Mouse (Mus musculus): ENCODE measurements around the gene 2410131K14Rik. TPM values are rescaled to one million over a fixed set of nuclear protein-coding genes. Genes with fewer than 3 reads are reported as not detected.

The 2410131K14Rik gene
- polyA plus RNA-seq, 1 experiment, result 24.7 TPM

GRCm38 (mm10) chr5:118276711-118277110 lies 31.7 kb downstream of the 2410131K14Rik start:
- Histone ChIP-seq H3K4me1 (ENCODE audit: control insufficient read depth, insufficient read depth, low read length) (no peaks in the 10 kb centered on the region), H3K27me3 (ENCODE audit: control insufficient read depth, insufficient read depth, low read length) (peaks cover 1% of the 10 kb centered on the region; the same call in 1 of the 2 replicates), H3K27ac (ENCODE audit: insufficient read depth, low read length) (no peak overlapping the region), H3K4me3 (replicated peaks; ENCODE audit: insufficient read depth, low read depth, low read length) (no peak overlapping the region)
- WGBS, result 43% methylated on average over 8 of the region's 8 CpGs
- DNase-seq, result no peak
- TF ChIP-seq POLR2A (IDR thresholded peaks at IDR 0.05; ENCODE audit: borderline replicate concordance, insufficient read depth, low read length) (no peak), CTCF (IDR thresholded peaks at IDR 0.05; ENCODE audit: borderline replicate concordance, insufficient read depth, low read depth, low read length) (no peak)

- WGBS, result 87% methylated on average over 18 of the region's 18 CpGs
- no peak for TF ChIP-seq POLR2A (IDR thresholded peaks at IDR 0.05; ENCODE audit: borderline replicate concordance, insufficient read depth, low read length)
- no peak for TF ChIP-seq CTCF (IDR thresholded peaks at IDR 0.05; ENCODE audit: borderline replicate concordance, insufficient read depth, low read depth, low read length)
Observed at GRCm38 (mm10) chr5:118277741-118278495, 32.9 kb downstream of the 2410131K14Rik start.

DNA sequence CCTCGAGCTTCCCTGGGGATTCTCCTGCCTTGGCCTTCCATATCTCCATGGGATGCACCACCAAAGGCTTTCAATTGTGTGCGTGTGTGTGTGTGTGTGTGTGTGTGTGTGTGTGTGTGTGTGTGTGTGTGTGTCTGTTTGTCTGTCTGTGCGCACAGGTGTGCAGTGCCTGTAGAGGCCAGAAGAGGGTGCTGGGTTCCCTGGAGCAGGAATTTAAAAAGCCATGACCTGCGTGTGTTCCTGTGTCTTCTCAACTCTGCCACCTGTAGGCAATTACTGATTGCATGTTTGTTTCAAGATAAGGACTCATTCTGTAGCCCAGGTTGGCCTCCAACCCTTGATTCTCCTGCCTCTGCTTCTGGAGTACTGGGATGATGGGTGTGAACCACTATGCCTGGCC lies 46.4 kb downstream of the 2410131K14Rik start:
- 94% methylated on average over 4 of the region's 4 CpGs for WGBS
- Histone ChIP-seq H3K4me3 (replicated peaks; ENCODE audit: insufficient read depth, low read depth, low read length) (no peak overlapping the region), H3K27ac (ENCODE audit: insufficient read depth, low read length) (no peak overlapping the region), H3K4me1 (ENCODE audit: control insufficient read depth, insufficient read depth, low read length) (peaks cover 7% of the 10 kb centered on the region), H3K27me3 (ENCODE audit: control insufficient read depth, insufficient read depth, low read length) (no peaks in the 10 kb centered on the region)
- TF ChIP-seq POLR2A (IDR thresholded peaks at IDR 0.05; ENCODE audit: borderline replicate concordance, insufficient read depth, low read length) (no peak), CTCF (IDR thresholded peaks at IDR 0.05; ENCODE audit: borderline replicate concordance, insufficient read depth, low read depth, low read length) (no peak)
- no peak for DNase-seq

More at GRCm38 (mm10) chr5:118277741-118278495, 32.9 kb downstream of the 2410131K14Rik start:
- Histone ChIP-seq H3K4me1 (ENCODE audit: control insufficient read depth, insufficient read depth, low read length) (no peaks in the 10 kb centered on the region), H3K27ac (ENCODE audit: insufficient read depth, low read length) (no peak overlapping the region), H3K4me3 (replicated peaks; ENCODE audit: insufficient read depth, low read depth, low read length) (no peak overlapping the region), H3K27me3 (ENCODE audit: control insufficient read depth, insufficient read depth, low read length) (peaks cover 1% of the 10 kb centered on the region; the same call in 1 of the 2 replicates)
- DNase-seq, result no peak

DNA sequence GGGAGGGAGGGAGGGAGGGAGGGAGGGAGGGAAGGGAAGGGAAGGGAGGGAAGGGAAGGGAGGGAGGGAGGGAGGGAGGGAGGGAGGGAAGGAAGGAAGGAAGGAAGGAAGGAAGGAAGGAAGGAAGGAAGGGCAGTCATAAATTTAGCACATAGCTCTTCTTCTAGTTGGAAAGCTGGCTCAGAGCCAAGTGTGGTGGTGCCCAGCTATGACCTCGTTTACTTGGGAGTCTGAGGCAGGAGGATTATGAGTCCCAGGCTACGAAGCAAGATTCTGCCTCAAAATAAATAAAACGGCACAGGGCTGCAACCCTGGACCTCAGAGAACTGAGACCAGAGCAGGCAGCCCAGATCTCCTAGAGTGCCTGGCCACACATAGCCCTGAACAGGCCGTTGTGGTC lies 47.4 kb downstream of the 2410131K14Rik start:
- WGBS, result 56% methylated on average over 4 of the region's 4 CpGs
- no peak overlapping the region for H3K4me3 ChIP-seq (replicated peaks; ENCODE audit: insufficient read depth, low read depth, low read length)
- no peaks in the 10 kb centered on the region for H3K27me3 ChIP-seq (ENCODE audit: control insufficient read depth, insufficient read depth, low read length)
- no peak overlapping the region for H3K27ac ChIP-seq (ENCODE audit: insufficient read depth, low read length)
- DNase-seq, result no peak
- peaks cover 7% of the 10 kb centered on the region for H3K4me1 ChIP-seq (ENCODE audit: control insufficient read depth, insufficient read depth, low read length)
- no peak for TF ChIP-seq POLR2A (IDR thresholded peaks at IDR 0.05; ENCODE audit: borderline replicate concordance, insufficient read depth, low read length)
- TF ChIP-seq CTCF (IDR thresholded peaks at IDR 0.05; ENCODE audit: borderline replicate concordance, insufficient read depth, low read depth, low read length), result no peak

DNA sequence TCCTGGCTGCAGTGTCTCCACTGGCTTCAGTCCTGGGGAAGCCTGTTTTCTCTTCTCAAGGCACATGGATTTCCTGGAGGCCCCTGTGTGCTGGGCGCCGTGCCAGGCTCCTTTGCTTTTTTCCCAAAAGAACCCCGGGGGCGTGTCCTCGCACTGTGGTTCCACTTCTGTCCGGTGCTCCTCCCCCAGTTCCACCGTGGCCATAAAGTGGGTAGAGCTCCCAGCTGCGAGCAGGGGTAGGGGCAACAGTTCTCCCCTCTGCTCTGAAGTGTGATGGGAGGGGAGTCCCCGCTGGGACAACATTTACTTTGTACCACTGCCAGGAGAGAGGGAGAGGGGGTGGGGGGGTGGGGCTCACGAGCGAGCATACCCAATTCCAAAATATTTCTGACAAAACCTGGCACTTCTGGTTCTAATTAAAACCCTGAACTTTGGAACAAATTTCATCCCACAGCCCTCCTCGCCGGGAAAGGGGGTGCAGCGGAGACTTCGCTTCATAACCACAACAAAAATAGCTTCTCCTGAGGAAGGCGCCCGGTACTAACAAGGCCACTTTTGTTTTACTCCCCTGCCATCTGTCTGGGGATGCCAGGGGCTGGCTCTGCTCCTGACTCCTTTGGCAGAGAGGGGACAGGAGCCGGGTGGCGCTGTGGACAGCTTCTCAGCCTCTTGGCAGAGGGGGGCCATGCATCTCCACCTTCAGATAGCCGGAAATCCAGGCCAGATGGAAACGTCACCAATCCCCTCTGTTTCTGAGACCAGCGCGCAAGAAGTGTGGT lies 49.2 kb downstream of the 2410131K14Rik start:
- 3% methylated on average over 23 of the region's 23 CpGs for WGBS
- Histone ChIP-seq H3K27ac (ENCODE audit: insufficient read depth, low read length) (no peak overlapping the region), H3K4me3 (replicated peaks; ENCODE audit: insufficient read depth, low read depth, low read length) (peak overlapping the region; percentile 17), H3K27me3 (ENCODE audit: control insufficient read depth, insufficient read depth, low read length) (no peaks in the 10 kb centered on the region), H3K4me1 (ENCODE audit: control insufficient read depth, insufficient read depth, low read length) (peaks cover 7% of the 10 kb centered on the region)
- TF ChIP-seq POLR2A (IDR thresholded peaks at IDR 0.05; ENCODE audit: borderline replicate concordance, insufficient read depth, low read length) (no peak), CTCF (IDR thresholded peaks at IDR 0.05; ENCODE audit: borderline replicate concordance, insufficient read depth, low read depth, low read length) (no peak)
- peak; percentile 73 to 83 for DNase-seq

- H3K4me1 ChIP-seq (ENCODE audit: control insufficient read depth, insufficient read depth, low read length), result peaks cover 7% of the 10 kb centered on the region
Observed at GRCm38 (mm10) chr5:118294865-118295258, 49.8 kb downstream of the 2410131K14Rik start.

DNA sequence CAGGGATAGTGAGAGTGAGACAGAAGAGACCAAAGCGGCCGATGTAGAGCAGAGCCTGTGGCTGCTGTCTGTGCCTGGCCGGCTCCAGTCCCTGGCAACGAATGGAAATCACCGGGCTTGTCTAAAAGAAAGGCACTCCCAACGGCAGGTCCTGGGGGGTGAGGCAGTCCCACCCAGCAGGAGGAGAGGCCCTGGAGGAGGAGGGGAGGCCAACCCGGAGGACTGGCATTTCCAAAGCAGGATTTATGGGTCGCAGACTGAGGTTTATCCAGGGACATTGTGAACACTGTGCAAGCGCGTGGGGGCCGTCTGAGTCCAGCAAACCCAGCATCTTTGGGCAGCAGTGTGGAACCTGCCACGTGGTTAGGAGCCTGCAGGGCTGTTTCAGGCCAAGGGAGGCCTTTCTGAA lies 52.3 kb downstream of the 2410131K14Rik start:
- Histone ChIP-seq H3K4me3 (replicated peaks; ENCODE audit: insufficient read depth, low read depth, low read length) (no peak overlapping the region), H3K27ac (ENCODE audit: insufficient read depth, low read length) (no peak overlapping the region), H3K4me1 (ENCODE audit: control insufficient read depth, insufficient read depth, low read length) (peaks cover 7% of the 10 kb centered on the region), H3K27me3 (ENCODE audit: control insufficient read depth, insufficient read depth, low read length) (no peaks in the 10 kb centered on the region)
- TF ChIP-seq CTCF (IDR thresholded peaks at IDR 0.05; ENCODE audit: borderline replicate concordance, insufficient read depth, low read depth, low read length) (no peak), POLR2A (IDR thresholded peaks at IDR 0.05; ENCODE audit: borderline replicate concordance, insufficient read depth, low read length) (no peak)
- WGBS, result 38% methylated on average over 12 of the region's 12 CpGs
- DNase-seq, result no peak

More at GRCm38 (mm10) chr5:118294865-118295258, 49.8 kb downstream of the 2410131K14Rik start:
- WGBS, result 77% methylated on average over 7 of the region's 7 CpGs
- no peaks in the 10 kb centered on the region for H3K27me3 ChIP-seq (ENCODE audit: control insufficient read depth, insufficient read depth, low read length)
- DNase-seq, result no peak
- TF ChIP-seq CTCF (IDR thresholded peaks at IDR 0.05; ENCODE audit: borderline replicate concordance, insufficient read depth, low read depth, low read length) (no peak), POLR2A (IDR thresholded peaks at IDR 0.05; ENCODE audit: borderline replicate concordance, insufficient read depth, low read length) (no peak)
- H3K27ac ChIP-seq (ENCODE audit: insufficient read depth, low read length), result no peak overlapping the region
- no peak overlapping the region for H3K4me3 ChIP-seq (replicated peaks; ENCODE audit: insufficient read depth, low read depth, low read length)

Measured in cerebellum, adult 2 months (tissue).